Mouse (Mus musculus) MEL (cell line): ENCODE data around the gene Fgfr2. TPM values are rescaled to one million over a fixed set of nuclear protein-coding genes. Genes with fewer than 3 reads are reported as not detected.

Experiments used
- DNase-seq: peaks from one replicate; pipeline ENCODE4 v3.0.0; 2011; ENCODE audit warnings: low read depth, low spot score
- H3K27ac ChIP-seq: 2 replicates; pipeline ENCODE4 v1.5.1; 2012; ENCODE audit warnings: low read depth, mild to moderate bottlenecking, control low read depth, low read length, moderate library complexity; ENCODE audit not compliant: control insufficient read depth
- H3K27me3 ChIP-seq, 2 experiments: fragments of 150-350 bp in 1 of 2; sonication (generic) in 1 of 2; 2 replicates each; pipeline ENCODE4 v1.6.1; 2012; ENCODE audit warnings: low read length in 2 of 2, mild to moderate bottlenecking in 2 of 2, improper control_type of control experiment in 1 of 2, moderate library complexity in 1 of 2; ENCODE audit not compliant: insufficient read depth in 2 of 2, control insufficient read depth in 1 of 2
- H3K36me3 ChIP-seq, 2 experiments: 2 replicates each; pipeline ENCODE4 v1.6.1; 2012 to 2014; ENCODE audit warnings: low read length in 2 of 2, improper control_type of control experiment in 1 of 2, inconsistent platforms in 1 of 2, mild to moderate bottlenecking in 1 of 2; ENCODE audit not compliant: insufficient read depth in 2 of 2, control insufficient read depth in 1 of 2
- H3K4me1 ChIP-seq, 2 experiments: fragments of 150-350 bp in 1 of 2; sonication (generic) in 1 of 2; 2 replicates each; pipeline ENCODE4 v1.6.1; 2012; ENCODE audit warnings: low read length in 2 of 2, improper control_type of control experiment in 1 of 2, mild to moderate bottlenecking in 1 of 2; ENCODE audit not compliant: insufficient read depth in 2 of 2, control insufficient read depth in 1 of 2
- H3K4me3 ChIP-seq, 2 experiments: fragments of 150-350 bp in 1 of 2; sonication (generic) in 1 of 2; 2 replicates each; pipeline ENCODE4 v1.5.1; 2012; ENCODE audit warnings: low read depth in 2 of 2, low read length in 2 of 2, mild to moderate bottlenecking in 2 of 2, moderate library complexity in 2 of 2, control low read depth in 1 of 2, improper control_type of control experiment in 1 of 2; ENCODE audit not compliant: control insufficient read depth in 1 of 2, insufficient read depth in 1 of 2
- H3K79me2 ChIP-seq: 2 replicates; pipeline ENCODE4 v1.6.1; 2012; ENCODE audit warnings: mild to moderate bottlenecking, low read length, moderate library complexity; ENCODE audit not compliant: control insufficient read depth, poor library complexity, insufficient read depth
- H3K9ac ChIP-seq: 2 replicates; pipeline ENCODE4 v1.6.1; 2012; ENCODE audit warnings: low read depth, mild to moderate bottlenecking, control low read depth, low read length, moderate library complexity; ENCODE audit not compliant: control insufficient read depth, poor library complexity, severe bottlenecking
- H3K9me3 ChIP-seq: fragments of 150-350 bp; sonication (generic); replicated peaks from 2 replicates; pipeline ENCODE4 v1.6.1; 2012; ENCODE audit warnings: mild to moderate bottlenecking, low read length, improper control_type of control experiment, moderate library complexity; ENCODE audit not compliant: insufficient read depth
- BHLHE40 ChIP-seq: IDR thresholded peaks from 2 replicates; pipeline ENCODE4 v1.6.1; 2012; ENCODE audit warnings: low read depth, mild to moderate bottlenecking, inconsistent platforms, low read length, improper control_type of control experiment, borderline replicate concordance
- CTCF ChIP-seq, 3 experiments: IDR thresholded peaks in 2 of 3; conservative IDR thresholded peaks in 1 of 3; 2 replicates each; pipeline ENCODE4 v1.5.1; 2011 to 2012; ENCODE audit warnings: low read length in 3 of 3, low read depth in 2 of 3, mild to moderate bottlenecking in 2 of 3, improper control_type of control experiment in 1 of 3, inconsistent platforms in 1 of 3, mixed read lengths in 1 of 3, moderate library complexity in 1 of 3; ENCODE audit not compliant: control insufficient read depth in 1 of 3, insufficient read depth in 1 of 3, poor library complexity in 1 of 3, severe bottlenecking in 1 of 3
- GABPA ChIP-seq: IDR thresholded peaks from 2 replicates; pipeline ENCODE4 v1.6.1; 2012; ENCODE audit warnings: low read depth, mild to moderate bottlenecking, inconsistent platforms, low read length, improper control_type of control experiment, moderate library complexity
- HCFC1 ChIP-seq: IDR thresholded peaks from 2 replicates; pipeline ENCODE4 v1.6.1; 2012; ENCODE audit warnings: low read depth, mild to moderate bottlenecking, inconsistent platforms, low read length, improper control_type of control experiment, moderate library complexity
- KAT2A ChIP-seq: conservative IDR thresholded peaks from 2 replicates; pipeline ENCODE4 v1.6.1; 2012; ENCODE audit warnings: low read depth, low read length, improper control_type of control experiment, inconsistent platforms
- MEF2A ChIP-seq: IDR thresholded peaks from 2 replicates; pipeline ENCODE4 v1.6.1; 2014; ENCODE audit warnings: low read depth, mild to moderate bottlenecking, inconsistent platforms, low read length, improper control_type of control experiment; ENCODE audit not compliant: poor library complexity, insufficient replicate concordance, severe bottlenecking; ENCODE audit errors: extremely low read depth
- NELFE ChIP-seq: IDR thresholded peaks from 2 replicates; pipeline ENCODE4 v1.6.1; 2011; ENCODE audit warnings: low read depth, low read length, improper control_type of control experiment
- NRF1 ChIP-seq: IDR thresholded peaks from 2 replicates; pipeline ENCODE4 v1.6.1; 2014; ENCODE audit warnings: low read depth, mild to moderate bottlenecking, inconsistent platforms, low read length, improper control_type of control experiment, moderate library complexity; ENCODE audit not compliant: poor library complexity, insufficient read depth, severe bottlenecking
- SMC3 ChIP-seq: IDR thresholded peaks from 2 replicates; pipeline ENCODE4 v1.6.1; 2011; ENCODE audit warnings: low read depth, low read length, improper control_type of control experiment
- TAL1 ChIP-seq: IDR thresholded peaks from 2 replicates; pipeline ENCODE4 v1.6.1; 2012; ENCODE audit warnings: mild to moderate bottlenecking, inconsistent platforms, low read length, moderate library complexity, mixed read lengths
- UBTF ChIP-seq: IDR thresholded peaks from 2 replicates; pipeline ENCODE4 v1.6.1; 2012; ENCODE audit warnings: low read depth, mild to moderate bottlenecking, inconsistent platforms, low read length, improper control_type of control experiment, moderate library complexity, borderline replicate concordance; ENCODE audit not compliant: insufficient read depth
- USF2 ChIP-seq, 2 experiments: IDR thresholded peaks; 2 replicates each; pipeline ENCODE4 v1.6.1; 2011 to 2012; ENCODE audit warnings: improper control_type of control experiment in 2 of 2, low read length in 2 of 2, borderline replicate concordance in 1 of 2, inconsistent platforms in 1 of 2, low read depth in 1 of 2, mild to moderate bottlenecking in 1 of 2; ENCODE audit not compliant: insufficient read depth in 1 of 2
- ZMIZ1 ChIP-seq: IDR thresholded peaks from 2 replicates; pipeline ENCODE4 v1.6.1; 2012; ENCODE audit warnings: low read depth, mild to moderate bottlenecking, inconsistent platforms, low read length, improper control_type of control experiment, moderate library complexity
- ZNF384 ChIP-seq: IDR thresholded peaks from 2 replicates; pipeline ENCODE4 v1.6.1; 2012; ENCODE audit warnings: low read depth, mild to moderate bottlenecking, inconsistent platforms, low read length, improper control_type of control experiment
- polyA plus RNA-seq, 2 experiments: library from polyadenylated mRNA; stranded (reverse) in 1 of 2; unstranded in 1 of 2; fragments of >175 nt in 1 of 2; fragments of >200 nt in 1 of 2; gene quantifications; 2 replicates each; pipeline versions ENCODE4 v1.2.1 to v1.2.4; 2012; ENCODE audit warnings: low replicate concordance in 2 of 2, low read depth in 1 of 2; ENCODE audit not compliant: insufficient read length in 2 of 2, insufficient read depth in 1 of 2, missing spikeins in 1 of 2
- total RNA-seq: library from RNA; depleted of rRNA; stranded (reverse); fragments of 300-350 nt; gene quantifications from 2 replicates; pipeline ENCODE4 v1.2.3, GENCODE M21; 2012

Fgfr2 gene
- total and polyA plus RNA-seq, 3 experiments: not detected

DNA sequence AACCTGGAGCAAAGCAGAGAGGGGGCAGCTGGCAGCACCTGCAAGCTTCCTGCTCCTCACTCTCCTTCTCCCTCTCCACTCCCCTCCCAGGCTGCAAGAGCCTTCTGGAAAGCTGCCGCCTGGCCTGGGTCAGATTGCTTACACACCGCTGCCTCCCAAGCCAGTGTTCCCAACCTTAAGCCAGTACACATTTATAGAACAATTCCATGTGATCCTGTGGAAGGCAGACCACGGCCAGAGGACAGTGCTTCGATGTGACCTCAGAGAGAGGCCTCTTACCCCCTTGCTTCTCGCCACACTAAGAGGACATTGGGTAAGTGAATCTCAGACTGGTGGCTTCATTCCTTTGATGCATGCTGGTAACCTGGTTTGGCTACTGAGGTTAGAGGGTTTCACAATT lies 2570.4 kb downstream of the Fgfr2 start:
- H3K9ac ChIP-seq: no peak overlapping the region
- TF ChIP-seq KAT2A: no peak
- TF ChIP-seq UBTF: no peak
- no peak for TF ChIP-seq ZNF384
- TF ChIP-seq NELFE: no peak
- TF ChIP-seq GABPA: no peak
- TF ChIP-seq TAL1: no peak
- no peak for TF ChIP-seq MEF2A
- TF ChIP-seq BHLHE40: no peak
- TF ChIP-seq SMC3: no peak
- no peak for TF ChIP-seq USF2 (IDR thresholded peaks at IDR 0.05; ENCODE audit: borderline replicate concordance in 1 of 2, insufficient read depth in 1 of 2, low read depth in 1 of 2, low read length in 2 of 2)
- TF ChIP-seq NRF1: no peak
- no peaks in the 10 kb centered on the region for H3K36me3 ChIP-seq
- H3K27me3 ChIP-seq: peaks cover 8 to 13% of the 10 kb centered on the region in 2 experiments
- H3K27ac ChIP-seq: no peak overlapping the region
- no peaks in the 10 kb centered on the region for H3K4me1 ChIP-seq
- DNase-seq: no peak
- H3K4me3 ChIP-seq: no peak overlapping the region
- no peaks in the 10 kb centered on the region for H3K79me2 ChIP-seq
- H3K9me3 ChIP-seq: no peaks in the 10 kb centered on the region

DNA sequence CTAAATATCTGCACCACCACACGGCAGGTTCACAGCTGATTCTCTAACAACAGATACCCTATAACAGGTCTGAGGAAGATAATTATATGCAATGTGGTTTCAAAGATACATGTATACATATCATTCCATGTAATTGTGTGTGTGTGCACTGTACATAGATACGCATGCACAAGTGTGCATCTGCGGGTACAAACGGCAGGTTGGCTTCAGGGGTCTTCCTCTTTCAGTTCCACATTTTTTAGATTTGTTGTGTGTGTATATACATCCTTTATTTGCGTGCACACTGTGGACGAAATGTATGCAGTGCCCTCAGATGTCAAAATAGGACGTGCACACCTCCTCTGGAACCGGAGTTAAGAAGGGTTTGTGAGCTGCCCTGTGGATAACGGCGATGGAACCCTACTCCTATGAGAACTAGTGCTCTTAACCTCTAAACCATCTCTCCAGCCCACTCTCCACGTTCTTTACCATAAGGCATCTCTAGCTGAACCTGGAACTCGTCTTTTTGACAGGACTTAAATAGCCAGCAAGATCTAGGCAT lies 2575.4 kb downstream of the Fgfr2 start:
- Histone ChIP-seq H3K9me3 (no peaks in the 10 kb centered on the region), H3K36me3 (peaks cover 14 to 21% of the 10 kb centered on the region in 2 experiments; a peak in 3 of 4 replicates), H3K27ac (no peak overlapping the region), H3K9ac (peak overlapping the region; percentile 50), H3K4me1 (peaks cover 6 to 13% of the 10 kb centered on the region in 2 experiments; a peak in 3 of 4 replicates), H3K27me3 (peaks cover 2 to 4% of the 10 kb centered on the region in 2 experiments), H3K79me2 (peaks cover 34% of the 10 kb centered on the region), H3K4me3 (peak overlapping the region; percentile 41 to 93)
- DNase-seq: no peak
- TF ChIP-seq UBTF (no peak), ZMIZ1 (no peak), GABPA (no peak), MEF2A (no peak), HCFC1 (no peak), TAL1 (no peak), CTCF (IDR thresholded peaks at IDR 0.05 in 2 of 3, conservative IDR thresholded peaks at IDR 0.05 in 1 of 3; ENCODE audit: control insufficient read depth in 1 of 3, insufficient read depth in 1 of 3, low read depth in 2 of 3, low read length in 3 of 3, poor library complexity in 1 of 3, severe bottlenecking in 1 of 3) (no peak)
